Mouse (Mus musculus) bone marrow macrophage, adult 2 months (primary cell): ENCODE measurements around the gene Nop53.

Source experiments
- CTCF ChIP-seq: IDR thresholded peaks from 2 replicates; pipeline ENCODE4 v1.5.1; 2012; ENCODE audit warnings: low read depth, mild to moderate bottlenecking, low read length, moderate library complexity
- POLR2A ChIP-seq: IDR thresholded peaks from 2 replicates; pipeline ENCODE4 v1.6.1; 2012; ENCODE audit warnings: mild to moderate bottlenecking, low read depth, low read length, borderline replicate concordance

DNA sequence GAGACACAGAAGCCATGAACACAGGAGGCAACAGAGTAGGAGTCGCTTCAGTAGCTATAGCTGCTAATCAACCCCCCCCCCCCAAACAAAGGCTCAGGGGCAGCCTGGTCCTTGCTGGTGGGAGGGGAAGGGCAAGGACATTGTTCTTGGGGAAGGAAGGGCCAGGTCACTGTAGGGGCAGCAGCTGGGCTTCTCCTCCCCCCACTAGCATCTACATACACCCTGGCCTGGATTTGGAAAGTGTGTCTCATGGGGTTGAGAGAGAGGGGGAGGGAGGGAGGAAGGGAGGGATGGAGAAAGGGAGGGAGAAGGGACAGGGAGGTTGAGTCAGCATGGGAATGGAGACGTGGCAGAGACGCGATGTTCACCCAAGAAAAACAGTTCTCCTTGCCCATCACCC, 14.8 kb upstream of the Nop53 start:
- no peak for TF ChIP-seq CTCF
- no peak for TF ChIP-seq POLR2A
